Mouse (Mus musculus): Measurements from ENCODE around the gene Rad54l. TPM values are rescaled to one million over a fixed set of nuclear protein-coding genes. Genes with fewer than 3 reads are reported as not detected.
A peak's percentile ranks its signal among the peaks of the same experiment; 100 is the strongest.

The Rad54l gene
- polyA plus RNA-seq, 1 experiment from 2014 or later, result 61.0 TPM

DNA sequence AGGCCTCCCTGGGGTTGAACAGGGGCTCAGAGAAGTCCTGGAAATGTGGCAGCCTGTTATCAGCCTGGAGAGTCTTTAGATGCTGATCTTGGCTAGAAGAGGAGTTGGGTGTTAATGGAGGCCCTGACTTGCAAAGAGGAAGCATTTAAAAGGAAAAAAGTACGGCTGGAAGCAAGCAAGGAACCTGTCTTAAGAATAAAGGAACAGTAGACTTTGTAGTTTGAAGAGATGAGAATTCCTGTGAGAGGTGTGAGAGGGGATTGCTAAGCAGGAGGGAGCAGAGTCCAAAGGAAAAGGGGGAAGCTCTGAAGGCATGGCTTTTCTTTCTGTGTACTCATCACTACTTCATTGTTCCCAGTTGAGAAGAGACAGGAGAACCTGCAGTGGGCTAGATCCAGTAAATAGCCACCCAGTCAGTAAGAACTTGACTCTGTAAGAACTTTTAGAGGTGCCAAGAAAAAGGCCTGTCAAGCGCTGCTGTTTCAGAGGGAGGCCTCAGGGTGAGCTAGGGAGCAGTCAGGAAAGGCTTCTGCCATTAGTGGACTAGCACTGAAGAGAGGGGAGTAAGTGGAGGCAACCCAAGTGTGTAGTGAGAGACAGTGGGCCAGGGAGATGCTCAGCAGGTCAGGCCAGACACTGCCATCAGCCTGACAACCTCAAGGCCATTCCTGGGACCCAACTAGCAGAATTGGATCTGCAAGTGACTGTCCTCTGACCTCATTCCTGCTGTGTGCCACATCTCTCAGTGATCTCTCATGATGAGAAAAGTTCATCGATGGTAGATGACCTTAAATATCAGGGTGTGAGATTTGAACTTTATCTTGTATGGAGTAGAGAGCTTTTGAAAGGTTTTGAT, 46.0 kb downstream of the Rad54l start:
- Histone ChIP-seq H3K27ac (ENCODE audit: low read depth, low read length) (no peak overlapping the region; the same call in 1 of the 2 replicates), H3K9ac (ENCODE audit: low read length) (peak overlapping the region; percentile 98), H3K4me3 (ENCODE audit: low read depth, low read length) (peak overlapping the region; percentile 97), H3K9me3 (ENCODE audit: control insufficient read depth, low read length) (no peaks in the 10 kb centered on the region), H3K36me3 (ENCODE audit: control insufficient read depth, insufficient read depth, low read length) (peaks cover 10% of the 10 kb centered on the region), H3K4me1 (ENCODE audit: control insufficient read depth, insufficient read depth, low read length) (peaks cover 21% of the 10 kb centered on the region), H3K4me2 (peak overlapping the region; percentile 68), H3K27me3 (ENCODE audit: control insufficient read depth, insufficient read depth, low read length) (no peaks in the 10 kb centered on the region)
- ATAC-seq (ENCODE audit: low FRiP score) (no peak), DNase-seq (ENCODE audit: low spot score, missing footprints) (no peak)
- 65% methylated on average over 3 of the region's 3 CpGs for WGBS

DNA sequence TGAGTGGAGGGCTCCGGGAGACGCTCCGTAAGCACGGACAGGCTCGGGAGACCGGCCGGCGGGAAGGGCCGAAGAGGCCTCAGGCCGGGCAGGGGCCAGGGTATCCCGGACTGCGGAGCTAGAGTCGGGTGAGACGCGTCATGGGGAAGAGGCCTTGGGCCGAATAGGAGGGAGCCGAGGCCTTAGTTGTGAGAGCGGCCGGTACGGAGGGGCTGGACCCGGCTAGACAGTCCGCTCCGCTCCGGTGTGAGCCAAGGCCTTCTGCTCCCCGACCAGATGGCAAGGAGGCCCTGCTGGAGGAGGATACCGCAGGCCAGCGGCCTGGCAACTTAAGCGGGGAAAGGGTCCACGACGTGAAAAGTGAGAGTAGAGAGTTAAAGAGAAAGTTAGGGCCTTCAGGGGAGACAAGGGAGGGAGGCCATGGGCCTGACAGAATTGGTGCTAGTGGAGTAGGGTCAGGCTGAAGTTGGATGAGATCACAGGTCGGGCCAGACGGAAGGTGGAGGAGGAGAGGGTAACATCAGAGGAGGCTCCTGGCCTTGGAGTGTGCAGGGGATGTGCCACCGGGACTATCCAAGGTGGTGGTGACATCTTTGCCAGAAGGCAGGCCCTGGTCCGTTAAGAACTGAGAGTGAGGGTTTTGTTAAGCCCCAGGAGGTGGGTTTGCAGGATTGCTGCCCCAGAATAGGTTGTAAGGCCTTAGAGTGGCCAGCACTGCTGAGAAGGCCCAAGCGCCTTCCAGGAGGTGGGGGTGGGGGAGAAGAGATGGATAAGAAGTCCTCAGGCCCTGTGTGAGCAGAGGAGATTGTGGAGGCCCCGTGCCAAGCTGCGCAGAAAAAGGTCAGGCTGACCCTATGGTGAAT, 46.9 kb downstream of the Rad54l start:
- peaks cover 10% of the 10 kb centered on the region for H3K36me3 ChIP-seq (ENCODE audit: control insufficient read depth, insufficient read depth, low read length)
- H3K4me1 ChIP-seq (ENCODE audit: control insufficient read depth, insufficient read depth, low read length), result peaks cover 21% of the 10 kb centered on the region
- H3K27me3 ChIP-seq (ENCODE audit: control insufficient read depth, insufficient read depth, low read length), result no peaks in the 10 kb centered on the region
- H3K9ac ChIP-seq (ENCODE audit: low read length), result peak overlapping the region; percentile 98
- peak overlapping the region; percentile 68 for H3K4me2 ChIP-seq
- ATAC-seq (ENCODE audit: low FRiP score) (peak; percentile 26), DNase-seq (ENCODE audit: low spot score, missing footprints) (peak; percentile 94)
- H3K27ac ChIP-seq (ENCODE audit: low read depth, low read length), result peak overlapping the region; percentile 95
- 3% methylated on average over 37 of the region's 37 CpGs for WGBS
- H3K9me3 ChIP-seq (ENCODE audit: control insufficient read depth, low read length), result no peaks in the 10 kb centered on the region
- peak overlapping the region; percentile 97 for H3K4me3 ChIP-seq (ENCODE audit: low read depth, low read length)

GRCm38 (mm10) chr4:116075631-116076368, 47.7 kb downstream of the Rad54l start:
- H3K4me3 ChIP-seq (ENCODE audit: low read depth, low read length), result peak overlapping the region; percentile 97
- peak overlapping the region; percentile 95 for H3K27ac ChIP-seq (ENCODE audit: low read depth, low read length)
- H3K9ac ChIP-seq (ENCODE audit: low read length), result peak overlapping the region; percentile 98
- under 1% methylated on average over 65 of the region's 77 CpGs for WGBS
- H3K4me1 ChIP-seq (ENCODE audit: control insufficient read depth, insufficient read depth, low read length), result peaks cover 21% of the 10 kb centered on the region
- H3K4me2 ChIP-seq, result peak overlapping the region; percentile 68
- H3K36me3 ChIP-seq (ENCODE audit: control insufficient read depth, insufficient read depth, low read length), result peaks cover 5% of the 10 kb centered on the region
- peak; percentile 79 for ATAC-seq (ENCODE audit: low FRiP score)
- H3K9me3 ChIP-seq (ENCODE audit: control insufficient read depth, low read length), result no peaks in the 10 kb centered on the region
- no peaks in the 10 kb centered on the region for H3K27me3 ChIP-seq (ENCODE audit: control insufficient read depth, insufficient read depth, low read length)
- DNase-seq (ENCODE audit: low spot score, missing footprints), result peak; percentile 98

DNA sequence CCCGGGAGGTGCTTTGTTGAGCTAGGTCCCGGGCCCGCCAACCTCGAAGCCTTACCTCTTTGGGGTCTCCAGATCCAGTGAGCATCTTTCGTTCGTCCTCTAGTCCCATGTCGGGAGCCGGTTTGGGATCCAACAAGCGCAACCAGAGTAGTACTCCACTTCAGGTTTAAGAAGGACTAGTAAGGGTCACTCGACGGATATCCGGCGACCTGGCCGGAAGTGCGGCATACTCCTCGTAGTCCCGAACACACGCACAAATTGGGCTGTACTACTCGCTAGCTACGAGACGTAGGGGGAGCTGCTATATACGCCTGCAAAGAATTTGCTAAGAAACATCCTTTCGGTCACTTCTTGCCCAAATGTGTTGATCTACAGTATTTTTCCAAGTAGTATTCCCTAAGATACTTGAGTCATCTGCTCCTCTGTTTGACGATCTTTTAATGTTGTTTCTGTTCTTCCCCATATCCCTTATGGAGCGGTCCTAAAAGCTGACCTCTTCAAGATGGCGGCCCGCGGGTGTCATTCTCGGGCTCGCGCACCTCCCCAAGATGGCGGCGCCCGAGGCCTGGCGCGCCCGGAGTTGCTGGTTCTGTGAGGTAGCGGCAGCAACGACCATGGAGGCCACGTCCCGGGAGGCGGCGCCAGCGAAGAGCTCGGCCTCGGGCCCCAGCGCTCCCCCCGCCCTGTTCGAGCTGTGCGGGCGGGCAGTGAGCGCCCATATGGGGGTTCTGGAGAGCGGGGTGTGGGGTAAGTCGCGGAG, 48.4 kb downstream of the Rad54l start, which contains the start of the genes Uqcrh and Lrrc41:
Gene Uqcrh (minus strand): TSS at position 211 of the 760 bp plus-strand sequence.
Gene Lrrc41 (plus strand): TSS at position 409 of the 760 bp plus-strand sequence.
- H3K4me1 ChIP-seq (ENCODE audit: control insufficient read depth, insufficient read depth, low read length), result peaks cover 21% of the 10 kb centered on the region
- H3K4me3 ChIP-seq (ENCODE audit: low read depth, low read length), result peak within 1 kb of the TSS; percentile 97
- H3K27me3 ChIP-seq (ENCODE audit: control insufficient read depth, insufficient read depth, low read length), result no peaks in the 10 kb centered on the region
- peak within 1 kb of the TSS; percentile 75 for H3K4me2 ChIP-seq
- under 1% methylated on average over 55 of the region's 55 CpGs for WGBS
- H3K36me3 ChIP-seq (ENCODE audit: control insufficient read depth, insufficient read depth, low read length), result peaks cover 2% of the 10 kb centered on the region; the same call in 1 of the 2 replicates
- peak within 1 kb of the TSS; percentile 98 for H3K9ac ChIP-seq (ENCODE audit: low read length)
- ATAC-seq (ENCODE audit: low FRiP score), result peak; percentile 94
- DNase-seq (ENCODE audit: low spot score, missing footprints), result peak; percentile 99
- H3K27ac ChIP-seq (ENCODE audit: low read depth, low read length), result peak within 1 kb of the TSS; percentile 95
- no peaks in the 10 kb centered on the region for H3K9me3 ChIP-seq (ENCODE audit: control insufficient read depth, low read length)

DNA sequence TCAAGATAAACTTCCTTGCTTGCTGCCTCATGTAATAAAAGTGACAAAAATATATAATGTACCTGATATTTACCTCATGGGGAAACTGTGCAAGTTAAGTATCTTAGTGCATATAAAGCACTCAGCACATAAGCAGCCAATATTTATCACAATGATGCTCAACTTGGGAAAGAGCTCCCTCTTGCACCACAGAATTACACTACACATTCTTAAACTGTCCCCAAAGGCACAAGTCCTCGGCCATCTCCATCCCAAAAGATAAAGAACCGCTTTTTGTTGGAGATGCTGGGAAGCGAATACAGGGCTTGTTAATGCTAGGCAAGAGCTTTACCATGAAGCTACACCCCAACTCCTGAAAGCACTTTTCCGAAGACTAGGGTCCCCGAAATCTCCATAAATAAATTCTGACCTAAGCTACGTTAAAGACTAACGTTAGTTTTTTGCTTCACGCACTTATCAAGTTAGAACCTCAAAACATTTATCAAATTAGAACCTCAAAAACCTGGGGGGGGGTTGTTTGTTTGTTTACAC, 49.3 kb downstream of the Rad54l start:
- ATAC-seq (ENCODE audit: low FRiP score) (no peak), DNase-seq (ENCODE audit: low spot score, missing footprints) (peak; percentile 90)
- peak overlapping the region; percentile 98 for H3K9ac ChIP-seq (ENCODE audit: low read length)
- H3K4me3 ChIP-seq (ENCODE audit: low read depth, low read length), result peak overlapping the region; percentile 97
- WGBS, result 1% methylated on average over 8 of the region's 8 CpGs
- peaks cover 3% of the 10 kb centered on the region; the same call in 1 of the 2 replicates for H3K36me3 ChIP-seq (ENCODE audit: control insufficient read depth, insufficient read depth, low read length)
- H3K27ac ChIP-seq (ENCODE audit: low read depth, low read length), result no peak overlapping the region
- H3K27me3 ChIP-seq (ENCODE audit: control insufficient read depth, insufficient read depth, low read length), result no peaks in the 10 kb centered on the region
- H3K4me1 ChIP-seq (ENCODE audit: control insufficient read depth, insufficient read depth, low read length), result peaks cover 21% of the 10 kb centered on the region
- H3K4me2 ChIP-seq, result peak overlapping the region; percentile 75
- H3K9me3 ChIP-seq (ENCODE audit: control insufficient read depth, low read length), result no peaks in the 10 kb centered on the region

GRCm38 (mm10) chr4:116073146-116073545, 50.3 kb downstream of the Rad54l start:
- H3K9me3 ChIP-seq (ENCODE audit: control insufficient read depth, low read length), result no peaks in the 10 kb centered on the region
- peaks cover 4% of the 10 kb centered on the region; the same call in 1 of the 2 replicates for H3K36me3 ChIP-seq (ENCODE audit: control insufficient read depth, insufficient read depth, low read length)
- no peak overlapping the region for H3K9ac ChIP-seq (ENCODE audit: low read length)
- H3K4me1 ChIP-seq (ENCODE audit: control insufficient read depth, insufficient read depth, low read length), result peaks cover 21% of the 10 kb centered on the region
- H3K4me3 ChIP-seq (ENCODE audit: low read depth, low read length), result no peak overlapping the region
- DNase-seq (ENCODE audit: low spot score, missing footprints) (peak; percentile 75), ATAC-seq (ENCODE audit: low FRiP score) (no peak)
- H3K4me2 ChIP-seq, result peak overlapping the region; percentile 14; the same call in 1 of the 2 replicates
- WGBS, result 52% methylated on average over 4 of the region's 4 CpGs
- H3K27me3 ChIP-seq (ENCODE audit: control insufficient read depth, insufficient read depth, low read length), result no peaks in the 10 kb centered on the region
- H3K27ac ChIP-seq (ENCODE audit: low read depth, low read length), result no peak overlapping the region

GRCm38 (mm10) chr4:116070116-116070515, 53.4 kb downstream of the Rad54l start:
- H3K36me3 ChIP-seq (ENCODE audit: control insufficient read depth, insufficient read depth, low read length), result peaks cover 12% of the 10 kb centered on the region; the same call in 1 of the 2 replicates

More at GRCm38 (mm10) chr4:116070116-116070515, 53.4 kb downstream of the Rad54l start:
- Histone ChIP-seq H3K27ac (ENCODE audit: low read depth, low read length) (no peak overlapping the region), H3K4me3 (ENCODE audit: low read depth, low read length) (no peak overlapping the region), H3K9me3 (ENCODE audit: control insufficient read depth, low read length) (no peaks in the 10 kb centered on the region), H3K27me3 (ENCODE audit: control insufficient read depth, insufficient read depth, low read length) (no peaks in the 10 kb centered on the region), H3K9ac (ENCODE audit: low read length) (no peak overlapping the region), H3K4me2 (no peak overlapping the region), H3K4me1 (ENCODE audit: control insufficient read depth, insufficient read depth, low read length) (peaks cover 12% of the 10 kb centered on the region; the same call in 1 of the 2 replicates)
- 92% methylated on average over 6 of the region's 6 CpGs for WGBS
- DNase-seq (ENCODE audit: low spot score, missing footprints) (no peak), ATAC-seq (ENCODE audit: low FRiP score) (no peak)

Data from midbrain, embryonic 11.5 days (tissue).